Mouse (Mus musculus): ENCODE measurements around the gene Arid3a. TPM values are rescaled to one million over a fixed set of nuclear protein-coding genes. Genes with fewer than 3 reads are reported as not detected.

Gene Arid3a
- polyA plus RNA-seq, 1 experiment = 3.7 TPM

DNA sequence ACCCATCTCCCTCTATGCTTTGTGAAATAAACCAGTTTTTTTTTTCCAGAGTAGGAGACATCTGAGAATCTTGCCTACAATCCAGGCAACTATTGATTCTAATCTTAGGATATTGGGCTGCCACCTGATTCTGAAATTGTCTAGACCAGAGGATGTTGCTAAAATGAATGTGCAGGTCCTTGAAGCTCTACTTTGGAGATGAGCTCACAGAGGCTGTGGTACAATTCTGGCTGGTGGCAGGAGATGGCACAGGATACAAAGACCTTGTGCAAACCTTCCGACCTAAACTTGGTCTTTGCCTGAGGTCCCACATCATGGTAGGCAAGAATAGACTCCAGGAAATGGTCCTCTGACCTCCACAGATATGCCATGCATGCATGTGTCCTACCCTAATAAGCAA is 68.8 kb downstream of the Arid3a start:
- DNase-seq (ENCODE audit: low read depth) = no peak

DNA sequence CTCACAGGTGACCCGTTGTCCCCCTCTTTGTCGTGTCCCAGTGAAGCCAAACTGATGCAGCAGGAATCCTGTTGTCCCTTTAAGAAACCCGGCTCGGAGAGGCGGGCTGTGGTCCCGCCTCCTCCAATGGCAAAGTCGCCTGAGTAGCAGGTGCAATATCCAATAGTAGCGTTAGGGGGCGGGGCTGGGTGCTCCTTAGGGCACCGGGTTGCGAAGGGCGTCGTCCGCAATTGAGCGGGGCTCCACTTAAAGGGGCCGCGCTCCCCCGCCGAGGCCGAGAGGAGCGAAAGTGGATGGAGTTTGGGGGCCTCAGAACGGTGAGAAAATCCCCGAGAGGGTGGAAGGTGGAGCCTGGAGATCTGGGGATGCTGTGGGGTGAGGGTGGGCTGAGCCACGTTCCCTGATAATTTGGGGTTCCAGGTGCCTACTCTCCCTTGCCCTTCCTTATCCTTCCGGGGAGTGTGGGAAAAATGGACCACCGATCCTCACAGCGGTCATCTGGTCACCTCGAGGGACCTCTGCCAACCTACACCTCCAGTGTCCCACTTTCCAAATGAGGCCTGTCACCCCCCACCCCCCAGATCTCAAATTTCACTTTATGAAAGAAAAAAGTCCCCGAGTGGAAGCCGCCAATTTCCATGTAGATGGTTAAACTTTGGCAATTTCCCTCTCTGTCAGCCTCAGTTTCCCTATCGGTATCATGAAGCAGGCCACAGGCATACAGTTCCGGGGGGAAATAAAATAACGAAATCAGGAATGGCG is 69.6 kb downstream of the Arid3a start, which contains the start of gene Abca7:
Gene Abca7 (plus strand): TSS at position 223 of the 762 bp plus-strand sequence.
- DNase-seq (ENCODE audit: low read depth) = no peak

DNA sequence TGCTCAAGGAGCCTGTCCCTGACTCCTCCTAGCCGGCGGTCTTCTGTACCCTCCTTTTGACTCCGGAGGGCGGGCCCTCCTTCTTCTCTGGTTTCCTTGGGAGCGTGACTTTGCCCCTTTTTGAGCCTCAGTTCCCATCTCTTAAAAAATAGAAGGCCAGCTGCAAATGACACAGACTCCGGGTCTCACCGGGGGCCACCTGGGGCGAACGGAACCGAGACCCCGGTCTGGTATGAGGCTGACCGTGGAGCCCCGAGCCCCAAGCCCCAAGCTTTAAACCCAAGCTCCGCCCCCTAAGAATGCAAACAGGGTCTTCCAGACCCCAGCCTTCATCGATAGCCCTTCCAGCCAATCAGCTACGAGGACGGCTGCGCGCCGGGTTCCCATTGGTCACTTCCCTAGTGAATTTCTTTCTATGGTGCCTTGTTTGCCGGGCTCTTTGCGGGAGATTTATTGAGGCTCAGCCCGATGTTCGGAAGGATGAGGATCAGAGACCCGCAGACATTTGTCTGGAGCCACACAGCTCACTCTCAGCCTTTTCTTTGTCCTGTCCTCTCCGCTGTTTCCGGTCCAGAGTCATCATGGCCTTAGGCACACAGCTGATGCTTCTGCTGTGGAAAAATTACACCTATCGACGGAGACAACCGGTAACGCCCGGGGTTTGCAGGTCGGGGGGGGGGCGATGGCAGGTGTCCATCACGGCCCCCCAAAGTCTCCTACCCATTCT is 70.4 kb downstream of the Arid3a start:
- DNase-seq (ENCODE audit: low read depth) = no peak

DNA sequence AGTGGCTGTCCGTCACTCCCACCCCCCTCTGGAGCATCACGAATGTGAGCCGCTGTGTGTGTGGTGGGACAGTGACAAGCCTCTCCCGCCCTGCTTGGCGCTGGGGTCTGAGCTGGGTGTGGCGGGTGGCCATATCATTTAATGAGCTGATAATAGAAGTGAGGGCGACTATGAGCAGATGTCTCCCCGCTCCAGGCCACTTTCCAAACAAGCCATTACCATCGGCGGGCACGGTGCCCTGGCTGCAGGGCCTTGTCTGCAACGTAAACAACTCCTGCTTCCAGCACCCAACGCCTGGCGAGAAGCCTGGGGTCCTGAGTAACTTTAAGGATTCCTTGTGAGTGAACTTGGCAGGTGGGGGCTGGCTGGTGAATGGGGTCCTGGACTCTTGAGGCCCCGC is 71.0 kb downstream of the Arid3a start:
- DNase-seq (ENCODE audit: low read depth) = no peak

DNA sequence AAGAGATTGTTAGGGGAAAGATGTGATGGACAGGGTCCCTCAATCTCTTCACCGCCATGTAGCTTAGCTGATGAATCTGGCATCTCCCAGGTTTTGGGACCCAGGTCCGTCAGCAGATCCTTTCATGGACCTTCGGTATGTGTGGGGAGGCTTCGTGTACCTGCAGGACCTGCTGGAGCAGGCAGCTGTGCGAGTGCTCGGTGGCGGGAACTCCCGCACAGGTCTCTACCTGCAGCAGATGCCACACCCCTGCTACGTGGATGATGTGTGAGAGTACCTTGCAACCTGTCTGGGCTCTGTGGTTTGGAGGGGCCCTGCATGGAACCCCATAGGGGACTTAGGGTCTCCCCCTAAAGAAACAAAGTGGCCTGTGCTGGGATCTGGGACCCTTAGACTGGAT is 75.1 kb downstream of the Arid3a start:
- no peak for DNase-seq (ENCODE audit: low read depth)

DNA sequence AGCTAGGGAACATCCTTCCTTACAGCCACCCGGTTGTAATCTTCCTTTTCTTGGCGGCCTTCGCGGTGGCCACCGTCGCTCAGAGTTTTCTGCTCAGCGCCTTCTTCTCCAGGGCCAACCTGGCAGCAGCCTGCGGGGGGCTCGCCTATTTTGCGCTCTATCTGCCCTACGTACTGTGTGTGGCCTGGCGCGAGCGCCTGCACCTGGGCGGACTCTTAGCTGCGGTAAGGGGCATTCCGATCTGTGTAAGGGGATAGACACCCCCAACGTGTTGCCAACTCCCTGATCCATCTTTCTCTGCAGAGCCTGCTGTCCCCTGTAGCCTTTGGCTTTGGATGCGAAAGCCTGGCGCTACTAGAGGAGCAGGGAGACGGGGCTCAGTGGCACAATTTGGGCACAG is 76.0 kb downstream of the Arid3a start:
- DNase-seq (ENCODE audit: low read depth) = no peak

DNA sequence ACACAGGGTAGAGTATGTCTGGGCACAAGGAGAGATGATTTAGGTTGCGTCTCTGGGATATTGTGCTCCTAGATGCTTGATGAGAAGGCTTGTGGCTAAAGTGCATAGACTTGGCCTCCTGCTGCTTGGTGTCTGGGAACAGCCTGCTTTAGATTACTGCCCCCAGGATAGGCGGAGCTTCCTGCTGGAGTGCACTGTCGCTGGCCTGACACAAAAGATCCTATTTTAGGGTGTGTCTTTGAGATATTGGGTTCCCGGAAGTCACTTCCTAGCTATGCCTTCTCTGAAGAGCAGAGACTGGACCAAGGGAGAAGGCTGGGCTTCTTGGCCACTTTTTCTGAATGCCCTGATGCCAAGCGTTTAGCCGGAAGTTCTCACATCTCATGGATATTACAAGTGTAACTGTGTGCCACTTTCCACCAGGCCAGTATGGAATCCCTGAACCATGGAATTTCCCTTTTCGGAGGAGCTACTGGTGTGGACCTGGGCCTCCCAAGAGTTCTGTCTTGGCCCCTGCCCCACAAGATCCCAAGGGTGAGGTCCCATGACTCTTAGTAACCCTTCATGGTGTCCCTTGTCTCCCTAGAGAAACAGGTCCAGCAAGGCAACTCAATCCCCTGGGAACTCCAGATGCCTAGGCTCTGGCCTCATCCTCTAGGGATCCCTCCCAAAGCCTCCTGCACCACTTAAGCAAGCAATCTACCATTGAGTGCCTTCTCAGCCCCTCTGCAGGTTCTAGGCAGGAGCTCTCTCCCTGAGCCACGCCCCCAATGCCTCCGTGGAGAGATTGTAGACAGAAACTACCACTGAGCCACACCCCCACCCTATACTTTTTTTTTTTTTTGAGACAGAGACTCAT is 76.8 kb downstream of the Arid3a start:
- DNase-seq (ENCODE audit: low read depth) = no peak

DNA sequence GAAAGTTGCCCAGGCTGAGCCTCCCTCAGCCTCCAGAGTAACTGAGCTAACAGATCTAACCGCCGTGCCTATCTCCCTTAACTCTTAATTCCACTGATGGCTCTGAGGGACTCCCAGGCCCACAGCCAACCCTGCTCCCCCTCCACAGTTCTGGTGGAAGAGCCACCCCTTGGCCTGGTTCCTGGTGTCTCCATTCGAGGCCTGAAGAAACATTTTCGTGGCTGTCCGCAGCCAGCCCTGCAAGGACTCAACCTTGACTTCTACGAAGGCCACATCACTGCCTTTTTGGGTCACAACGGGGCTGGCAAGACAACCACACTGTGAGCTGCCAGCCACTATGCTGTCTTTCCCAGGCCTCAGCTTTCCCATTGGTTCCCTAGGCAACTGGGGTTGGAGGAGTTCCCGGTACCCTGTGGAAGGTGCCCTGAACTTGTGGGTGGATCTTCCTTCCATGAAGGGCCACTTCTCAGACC is 77.4 kb downstream of the Arid3a start:
- no peak for DNase-seq (ENCODE audit: low read depth)

Other genes starting within 250 kb of the Arid3a start
- 125 and 180 TPM in 2 replicates for gene Cdc34, start 244.8 kb upstream of the Arid3a start, polyA plus RNA-seq (2012; rRNA removed)
- gene Gzmm, start 238.0 kb upstream of the Arid3a start, polyA plus RNA-seq (2012; rRNA removed) = 0.24 and 0.42 TPM in 2 replicates
- gene Bsg, start 222.6 kb upstream of the Arid3a start, polyA plus RNA-seq (2012; rRNA removed) = 595 and 686 TPM in 2 replicates
- 1.6 and 1.8 TPM in 2 replicates for gene Hcn2, start 210.4 kb upstream of the Arid3a start, polyA plus RNA-seq (2012; rRNA removed)
- gene Polrmt, start 180.5 kb upstream of the Arid3a start, polyA plus RNA-seq (2012; rRNA removed) = 39.4 and 48.1 TPM in 2 replicates
- not detected in 2 replicates for gene Fgf22, start 172.0 kb upstream of the Arid3a start, polyA plus RNA-seq (2012; rRNA removed)
- 80.0 and 102 TPM in 2 replicates for gene Rnf126, start 160.1 kb upstream of the Arid3a start, polyA plus RNA-seq (2012; rRNA removed)
- 41.0 and 43.3 TPM in 2 replicates for gene Fstl3, start 149.8 kb upstream of the Arid3a start, polyA plus RNA-seq (2012; rRNA removed)
- 0.13 and 0.23 TPM in 2 replicates for gene Prss57, start 136.1 kb upstream of the Arid3a start, polyA plus RNA-seq (2012; rRNA removed)
- gene Palm, start 133.5 kb upstream of the Arid3a start, polyA plus RNA-seq (2012; rRNA removed) = 49.8 and 51.9 TPM in 2 replicates
- 0.59 and 0.86 TPM in 2 replicates for gene Misp, start 106.1 kb upstream of the Arid3a start, polyA plus RNA-seq (2012; rRNA removed)
- gene Ptbp1, start 72.6 kb upstream of the Arid3a start, polyA plus RNA-seq (2012; rRNA removed) = 207 and 326 TPM in 2 replicates
- gene Prtn3, start 52.6 kb upstream of the Arid3a start, polyA plus RNA-seq (2012; rRNA removed) = 6.6 and 7.0 TPM in 2 replicates
- 10.3 and 11.5 TPM in 2 replicates for gene Plppr3, start 52.4 kb upstream of the Arid3a start, polyA plus RNA-seq (2012; rRNA removed)
- 0.56 and 0.74 TPM in 2 replicates for gene Elane, start 40.8 kb upstream of the Arid3a start, polyA plus RNA-seq (2012; rRNA removed)
- 6,877 and 11,546 TPM in 2 replicates for gene Cfd, start 36.2 kb upstream of the Arid3a start, polyA plus RNA-seq (2012; rRNA removed)
- 66.8 and 67.5 TPM in 2 replicates for gene Med16, start 18.1 kb upstream of the Arid3a start, polyA plus RNA-seq (2012; rRNA removed)
- not detected in 2 replicates for gene Gm26602, start 16.2 kb upstream of the Arid3a start, polyA plus RNA-seq (2012; rRNA removed)
- gene Kiss1r, start 10.1 kb upstream of the Arid3a start, polyA plus RNA-seq (2012; rRNA removed) = 7.9 and 8.3 TPM in 2 replicates
- 106 and 120 TPM in 2 replicates for gene R3hdm4, start 5.8 kb upstream of the Arid3a start, polyA plus RNA-seq (2012; rRNA removed)
- gene Wdr18, start 33.1 kb downstream of the Arid3a start, polyA plus RNA-seq (2012; rRNA removed) = 33.0 and 42.6 TPM in 2 replicates
- 0.36 and 0.46 TPM in 2 replicates for gene Grin3b, start 43.7 kb downstream of the Arid3a start, polyA plus RNA-seq (2012; rRNA removed)
- 201 and 219 TPM in 2 replicates for gene Tmem259, start 57.3 kb downstream of the Arid3a start, polyA plus RNA-seq (2012; rRNA removed)
- gene Cnn2, start 61.5 kb downstream of the Arid3a start, polyA plus RNA-seq (2012; rRNA removed) = 68.5 and 75.3 TPM in 2 replicates
- 5.5 and 8.5 TPM in 2 replicates for gene Abca7, start 69.5 kb downstream of the Arid3a start, polyA plus RNA-seq (2012; rRNA removed)
- gene Arhgap45, start 89.6 kb downstream of the Arid3a start, polyA plus RNA-seq (2012; rRNA removed) = 16.4 and 20.1 TPM in 2 replicates
- gene Polr2e, start 112.8 kb downstream of the Arid3a start, polyA plus RNA-seq (2012; rRNA removed) = 152 and 167 TPM in 2 replicates
- 721 and 1,178 TPM in 2 replicates for gene Gpx4, start 120.1 kb downstream of the Arid3a start, polyA plus RNA-seq (2012; rRNA removed)
- gene Sbno2, start 178.5 kb downstream of the Arid3a start, polyA plus RNA-seq (2012; rRNA removed) = 32.3 and 38.6 TPM in 2 replicates
- gene Stk11, start 188.8 kb downstream of the Arid3a start, polyA plus RNA-seq (2012; rRNA removed) = 108 TPM in 2 replicates
- gene Atp5d, start 211.6 kb downstream of the Arid3a start, polyA plus RNA-seq (2012; rRNA removed) = 561 and 619 TPM in 2 replicates
- gene Cbarp, start 213.8 kb downstream of the Arid3a start, polyA plus RNA-seq (2012; rRNA removed) = 32.6 and 47.3 TPM in 2 replicates
- 35.1 and 46.4 TPM in 2 replicates for gene Midn, start 221.2 kb downstream of the Arid3a start, polyA plus RNA-seq (2012; rRNA removed)
- 159 and 198 TPM in 2 replicates for gene Cirbp, start 238.9 kb downstream of the Arid3a start, polyA plus RNA-seq (2012; rRNA removed)
- 9.3 and 13.7 TPM in 2 replicates for gene 1600002K03Rik, start 245.9 kb downstream of the Arid3a start, polyA plus RNA-seq (2012; rRNA removed)

Measured in gonadal fat pad, adult 2 months (tissue).